Mouse (Mus musculus): ENCODE data around the gene Cwc22. TPM values are rescaled to one million over a fixed set of nuclear protein-coding genes. Genes with fewer than 3 reads are reported as not detected.

The Cwc22 gene
- polyA plus RNA-seq, 2 experiments: 33.7 to 36.0 TPM

GRCm38 (mm10) chr2:77889401-77889800, 56.8 kb downstream of the Cwc22 start:
- H3K27me3 ChIP-seq (ENCODE audit: control insufficient read depth, insufficient read depth, low read length): no peaks in the 10 kb centered on the region
- H3K36me3 ChIP-seq (ENCODE audit: control insufficient read depth, insufficient read depth, low read length): peaks cover 16% of the 10 kb centered on the region

GRCm38 (mm10) chr2:77888826-77889225, 57.3 kb downstream of the Cwc22 start:
- DNase-seq (ENCODE audit: low spot score) (no peak), ATAC-seq (ENCODE audit: low FRiP score, low read depth) (no peak)
- Histone ChIP-seq H3K36me3 (ENCODE audit: control insufficient read depth, insufficient read depth, low read length) (peaks cover 11% of the 10 kb centered on the region), H3K9ac (ENCODE audit: low read depth, low read length, severe bottlenecking) (no peak overlapping the region), H3K27me3 (ENCODE audit: control insufficient read depth, insufficient read depth, low read length) (no peaks in the 10 kb centered on the region), H3K4me3 (replicated peaks; ENCODE audit: low read length) (no peak overlapping the region), H3K4me2 (replicated peaks; ENCODE audit: low read depth, low read length, severe bottlenecking) (no peak overlapping the region), H3K27ac (replicated peaks; ENCODE audit: low read depth, low read length) (no peak overlapping the region), H3K9me3 (ENCODE audit: control insufficient read depth, low read length) (no peaks in the 10 kb centered on the region; the same call in 1 of the 2 replicates), H3K4me1 (ENCODE audit: control insufficient read depth, insufficient read depth, low read length) (no peaks in the 10 kb centered on the region)
- 74% methylated on average over 2 of the region's 2 CpGs for WGBS
- TF ChIP-seq POLR2A (IDR thresholded peaks at IDR 0.05; ENCODE audit: borderline replicate concordance, extremely low read depth, insufficient read depth, insufficient read length): no peak

More at GRCm38 (mm10) chr2:77889401-77889800, 56.8 kb downstream of the Cwc22 start:
- Histone ChIP-seq H3K4me1 (ENCODE audit: control insufficient read depth, insufficient read depth, low read length) (no peaks in the 10 kb centered on the region), H3K27ac (replicated peaks; ENCODE audit: low read depth, low read length) (no peak overlapping the region), H3K4me3 (replicated peaks; ENCODE audit: low read length) (no peak overlapping the region), H3K9ac (ENCODE audit: low read depth, low read length, severe bottlenecking) (no peak overlapping the region), H3K4me2 (replicated peaks; ENCODE audit: low read depth, low read length, severe bottlenecking) (no peak overlapping the region), H3K9me3 (ENCODE audit: control insufficient read depth, low read length) (no peaks in the 10 kb centered on the region; the same call in 1 of the 2 replicates)
- DNase-seq (ENCODE audit: low spot score) (no peak), ATAC-seq (ENCODE audit: low FRiP score, low read depth) (no peak)
- WGBS: 88% methylated on average over 5 of the region's 5 CpGs
- no peak for TF ChIP-seq POLR2A (IDR thresholded peaks at IDR 0.05; ENCODE audit: borderline replicate concordance, extremely low read depth, insufficient read depth, insufficient read length)

GRCm38 (mm10) chr2:77888056-77888455, 58.1 kb downstream of the Cwc22 start:
- Histone ChIP-seq H3K9me3 (ENCODE audit: control insufficient read depth, low read length) (no peaks in the 10 kb centered on the region; the same call in 1 of the 2 replicates), H3K4me1 (ENCODE audit: control insufficient read depth, insufficient read depth, low read length) (no peaks in the 10 kb centered on the region), H3K4me2 (replicated peaks; ENCODE audit: low read depth, low read length, severe bottlenecking) (no peak overlapping the region), H3K36me3 (ENCODE audit: control insufficient read depth, insufficient read depth, low read length) (peaks cover 7% of the 10 kb centered on the region), H3K9ac (ENCODE audit: low read depth, low read length, severe bottlenecking) (no peak overlapping the region), H3K27ac (replicated peaks; ENCODE audit: low read depth, low read length) (no peak overlapping the region), H3K4me3 (replicated peaks; ENCODE audit: low read length) (no peak overlapping the region), H3K27me3 (ENCODE audit: control insufficient read depth, insufficient read depth, low read length) (no peaks in the 10 kb centered on the region)
- DNase-seq (ENCODE audit: low spot score) (no peak), ATAC-seq (ENCODE audit: low FRiP score, low read depth) (no peak)
- WGBS: 91% methylated on average over 6 of the region's 6 CpGs
- no peak for TF ChIP-seq POLR2A (IDR thresholded peaks at IDR 0.05; ENCODE audit: borderline replicate concordance, extremely low read depth, insufficient read depth, insufficient read length)

GRCm38 (mm10) chr2:77887166-77887565, 59.0 kb downstream of the Cwc22 start:
- no peak for TF ChIP-seq POLR2A (IDR thresholded peaks at IDR 0.05; ENCODE audit: borderline replicate concordance, extremely low read depth, insufficient read depth, insufficient read length)
- DNase-seq (ENCODE audit: low spot score): no peak

GRCm38 (mm10) chr2:77885491-77886130, 60.6 kb downstream of the Cwc22 start:
- no peaks in the 10 kb centered on the region for H3K36me3 ChIP-seq (ENCODE audit: control insufficient read depth, insufficient read depth, low read length)
- no peak overlapping the region for H3K27ac ChIP-seq (replicated peaks; ENCODE audit: low read depth, low read length)
- ATAC-seq (ENCODE audit: low FRiP score, low read depth): no peak
- no peaks in the 10 kb centered on the region for H3K4me1 ChIP-seq (ENCODE audit: control insufficient read depth, insufficient read depth, low read length)
- H3K27me3 ChIP-seq (ENCODE audit: control insufficient read depth, insufficient read depth, low read length): no peaks in the 10 kb centered on the region
- no peaks in the 10 kb centered on the region; the same call in 1 of the 2 replicates for H3K9me3 ChIP-seq (ENCODE audit: control insufficient read depth, low read length)
- 82% methylated on average over 10 of the region's 10 CpGs for WGBS
- H3K4me3 ChIP-seq (replicated peaks; ENCODE audit: low read length): no peak overlapping the region
- H3K4me2 ChIP-seq (replicated peaks; ENCODE audit: low read depth, low read length, severe bottlenecking): no peak overlapping the region
- DNase-seq (ENCODE audit: low spot score): no peak
- H3K9ac ChIP-seq (ENCODE audit: low read depth, low read length, severe bottlenecking): no peak overlapping the region
- TF ChIP-seq POLR2A (IDR thresholded peaks at IDR 0.05; ENCODE audit: borderline replicate concordance, extremely low read depth, insufficient read depth, insufficient read length): no peak

More at GRCm38 (mm10) chr2:77887166-77887565, 59.0 kb downstream of the Cwc22 start:
- Histone ChIP-seq H3K9ac (ENCODE audit: low read depth, low read length, severe bottlenecking) (no peak overlapping the region), H3K4me1 (ENCODE audit: control insufficient read depth, insufficient read depth, low read length) (no peaks in the 10 kb centered on the region), H3K27me3 (ENCODE audit: control insufficient read depth, insufficient read depth, low read length) (no peaks in the 10 kb centered on the region), H3K9me3 (ENCODE audit: control insufficient read depth, low read length) (no peaks in the 10 kb centered on the region; the same call in 1 of the 2 replicates), H3K27ac (replicated peaks; ENCODE audit: low read depth, low read length) (no peak overlapping the region), H3K4me3 (replicated peaks; ENCODE audit: low read length) (no peak overlapping the region), H3K36me3 (ENCODE audit: control insufficient read depth, insufficient read depth, low read length) (no peaks in the 10 kb centered on the region; the same call in 1 of the 2 replicates), H3K4me2 (replicated peaks; ENCODE audit: low read depth, low read length, severe bottlenecking) (no peak overlapping the region)
- no peak for ATAC-seq (ENCODE audit: low FRiP score, low read depth)
- WGBS: 86% methylated on average over 4 of the region's 4 CpGs

Data from limb, embryonic 14.5 days (tissue).